16 mouse cellular contexts compared by ENCODE assay signal in the genomic region with DNA sequence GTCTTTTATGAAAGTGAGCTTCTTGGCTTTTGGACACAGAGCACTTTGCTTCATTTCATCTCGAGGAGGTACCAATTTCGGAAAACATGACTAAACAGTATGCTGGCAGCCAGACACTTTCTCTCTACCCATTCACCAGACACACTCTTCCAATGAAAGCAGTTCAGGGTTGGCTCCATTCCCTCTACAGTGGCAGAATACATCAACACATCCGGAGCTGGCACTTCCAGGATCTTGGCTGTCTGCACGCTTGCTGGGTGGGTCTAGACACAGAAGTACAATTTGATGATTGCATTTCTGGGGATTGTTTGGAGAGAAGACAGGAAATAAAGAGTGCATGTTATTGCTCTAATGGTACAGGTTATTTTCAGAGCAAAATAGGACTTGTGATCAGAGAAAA. TPM values are rescaled to one million over a fixed set of nuclear protein-coding genes. Genes with fewer than 3 reads are reported as not detected.
DNase-seq lines count a peak whose midpoint lies in the region; ATAC-seq and TF ChIP-seq lines count a peak whose summit lies in the region.
"Had no signal": no experiment of that assay in that cellular context is flagged by ENCODE, and none has a peak within 500 bp of the region (broad histone marks: within the 10 kb centered on the region; RNA-seq: fewer than 3 reads in every experiment).

No protein-coding gene starts in this region.

- H3K4me3 ChIP-seq in forebrain, postnatal 0 days (ENCODE audit: low read depth, low read length): no peak overlapping the region
- no peak overlapping the region for H3K4me3 ChIP-seq in forebrain, embryonic 11.5 days (ENCODE audit: low read depth, low read length)
- no peak overlapping the region for H3K4me3 ChIP-seq in kidney, embryonic 16.5 days (ENCODE audit: low read length)
- H3K4me3 ChIP-seq: hindbrain, embryonic 10.5 days; stomach, embryonic 15.5 days had no signal

- peak; percentile 43; the same call in 1 of the 2 replicates for ATAC-seq in forebrain, postnatal 0 days
- no peak for ATAC-seq in forebrain, embryonic 11.5 days (replicated peaks; ENCODE audit: low FRiP score)
- no peak for ATAC-seq in kidney, embryonic 16.5 days (ENCODE audit: low FRiP score, low TSS enrichment)

- H3K36me3 ChIP-seq in forebrain, postnatal 0 days (ENCODE audit: insufficient read depth): no peaks in the 10 kb centered on the region
- no peaks in the 10 kb centered on the region for H3K36me3 ChIP-seq in forebrain, embryonic 11.5 days (ENCODE audit: control insufficient read depth, insufficient read depth, low read length)
- H3K36me3 ChIP-seq in kidney, embryonic 16.5 days (ENCODE audit: insufficient read depth, low read length): no peaks in the 10 kb centered on the region
- H3K36me3 ChIP-seq: hindbrain, embryonic 10.5 days; stomach, embryonic 15.5 days had no signal

- H3K4me1 ChIP-seq in forebrain, postnatal 0 days (ENCODE audit: insufficient read depth): no peaks in the 10 kb centered on the region
- H3K4me1 ChIP-seq in forebrain, embryonic 11.5 days (replicated peaks; ENCODE audit: control insufficient read depth, insufficient read depth, low read length): no peaks in the 10 kb centered on the region
- H3K4me1 ChIP-seq in kidney, embryonic 16.5 days (ENCODE audit: insufficient read depth, low read length): no peaks in the 10 kb centered on the region
- H3K4me1 ChIP-seq: hindbrain, embryonic 10.5 days; stomach, embryonic 15.5 days had no signal

- no peaks in the 10 kb centered on the region for H3K27me3 ChIP-seq in forebrain, postnatal 0 days (ENCODE audit: insufficient read depth, low read length)
- no peaks in the 10 kb centered on the region for H3K27me3 ChIP-seq in forebrain, embryonic 11.5 days (ENCODE audit: control insufficient read depth, insufficient read depth, low read length)
- H3K27me3 ChIP-seq in kidney, embryonic 16.5 days (ENCODE audit: insufficient read depth, low read length): no peaks in the 10 kb centered on the region
- H3K27me3 ChIP-seq: stomach, embryonic 15.5 days had no signal

- WGBS in forebrain, postnatal 0 days: 52% methylated on average over 4 of the region's 4 CpGs
- WGBS in forebrain, embryonic 11.5 days: 87% methylated on average over 4 of the region's 4 CpGs
- 81% methylated on average over 4 of the region's 4 CpGs for WGBS in kidney, embryonic 16.5 days

- peak; percentile 35 for DNase-seq in forebrain, postnatal 0 days
- DNase-seq in forebrain, embryonic 11.5 days (ENCODE audit: low spot score): no peak
- peak; percentile 28 to 53 for DNase-seq in kidney, postnatal 25 days
- peak; percentile 15 for DNase-seq in adipocyte (ENCODE audit: low spot score)
- DNase-seq in lung, postnatal 10 days: peak; percentile 72
- no peak for DNase-seq in cerebellum, postnatal 4 days (ENCODE audit: low spot score in 2 of 2)
- no peak for DNase-seq in heart, postnatal 4 days
- DNase-seq: thymus, postnatal 36 days had no signal

- no peak overlapping the region for H3K4me2 ChIP-seq in forebrain, postnatal 0 days (ENCODE audit: low read depth)
- H3K4me2 ChIP-seq in forebrain, embryonic 11.5 days (ENCODE audit: low read depth, low read length, severe bottlenecking): no peak overlapping the region
- H3K4me2 ChIP-seq in kidney, embryonic 16.5 days (replicated peaks; ENCODE audit: low read depth, low read length): no peak overlapping the region
- H3K4me2 ChIP-seq: heart, embryonic 11.5 days; stomach, embryonic 15.5 days had no signal

- no peak overlapping the region for H3K9ac ChIP-seq in forebrain, postnatal 0 days
- no peak overlapping the region for H3K9ac ChIP-seq in forebrain, embryonic 11.5 days (ENCODE audit: low read length)
- H3K9ac ChIP-seq in kidney, embryonic 16.5 days (replicated peaks; ENCODE audit: low read length): no peak overlapping the region
- H3K9ac ChIP-seq: stomach, embryonic 15.5 days had no signal

- TF ChIP-seq CTCF in forebrain, postnatal 0 days (IDR thresholded peaks at IDR 0.05; ENCODE audit: low read depth): no peak

- H3K9me3 ChIP-seq in forebrain, postnatal 0 days (ENCODE audit: low read length): no peaks in the 10 kb centered on the region
- no peaks in the 10 kb centered on the region for H3K9me3 ChIP-seq in forebrain, embryonic 11.5 days (ENCODE audit: control insufficient read depth, low read length)
- H3K9me3 ChIP-seq in kidney, embryonic 16.5 days (ENCODE audit: low read length): no peaks in the 10 kb centered on the region
- H3K9me3 ChIP-seq: hindbrain, embryonic 10.5 days; stomach, embryonic 15.5 days had no signal

- no peak overlapping the region for H3K27ac ChIP-seq in forebrain, postnatal 0 days (ENCODE audit: low read depth, low read length)
- no peak overlapping the region for H3K27ac ChIP-seq in forebrain, embryonic 11.5 days (ENCODE audit: low read depth, low read length)
- no peak overlapping the region for H3K27ac ChIP-seq in kidney, embryonic 16.5 days (ENCODE audit: low read length)
- H3K27ac ChIP-seq: hindbrain, embryonic 10.5 days; kidney, postnatal 0 days; stomach, embryonic 15.5 days had no signal

RNA-seq across cellular contexts. Expression of gene Gm21897, which starts 21.8 kb away (rescaled TPM):
- not detected in 2 replicates for total RNA-seq in forebrain, postnatal 0 days (2014; rRNA removed)
- not detected in 2 replicates for polyA plus RNA-seq in forebrain, postnatal 0 days (2015; fragmentation: Nextera tagmentation; extraction: Ambion mirVana)
- not detected in 2 replicates for polyA plus RNA-seq in forebrain, embryonic 11.5 days (2014; fragmentation: Nextera tagmentation; extraction: Ambion mirVana)
- polyA plus RNA-seq in kidney, embryonic 16.5 days (2015; fragmentation: Nextera tagmentation; extraction: Ambion mirVana): not detected in 2 replicates
- not detected for total RNA-seq in heart, postnatal 4 days (2021)
- total RNA-seq: gastrocnemius, adult 18-20 months had no signal
- polyA plus RNA-seq: heart, embryonic 11.5 days; hindbrain, embryonic 10.5 days; kidney, postnatal 0 days; liver, adult 2 months; small intestine, adult 2 months; stomach, embryonic 15.5 days had no signal

Comparison
In these comparisons a context has a peak if more than half of its experiments do, and no peak if none do; other contexts are left out.
1. DNase-seq: peak in forebrain, postnatal 0 days (single experiment), kidney, postnatal 25 days (2 of 2), adipocyte (single experiment) and lung, postnatal 10 days (single experiment); none in forebrain, embryonic 11.5 days (single experiment), cerebellum, postnatal 4 days (0 of 2) and heart, postnatal 4 days (single experiment).